Mouse (Mus musculus) frontal cortex, postnatal 14 days (tissue): ENCODE measurements at regions not wholly inside any gene's neighbourhood (a gene's known extent, or its start where the extent isn't known, plus 50 kb on each side); places are given as distances from the start of the nearest gene placed in this dataset.
"Not testable (repeated sequence)": the region's sequence is repeated elsewhere in the genome, so short reads cannot be mapped to it uniquely, and the experiment has no call there.

Experiments
- DNase-seq, 2 experiments: peaks; one replicate each; pipeline ENCODE4 v3.0.0; 2022; ENCODE audit warnings: low spot score in 2 of 2

DNA sequence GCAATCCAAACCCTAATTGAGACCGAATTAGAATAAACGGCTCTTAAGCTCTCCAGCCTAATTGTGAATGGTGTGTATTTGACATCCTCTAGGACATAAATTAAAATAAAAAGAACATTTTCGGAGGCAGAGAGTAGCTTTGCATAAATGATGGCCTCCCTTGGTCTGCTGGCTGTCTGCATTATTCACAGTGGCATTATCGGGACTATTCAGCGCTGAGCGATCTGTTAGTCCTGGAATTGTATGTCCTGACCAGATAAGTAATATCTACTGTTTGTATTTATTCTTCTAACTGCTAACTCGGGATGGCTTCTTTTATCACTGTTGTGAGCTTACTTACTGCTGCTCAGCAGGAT, 299.6 kb downstream of the Chl1 start:
- no peak for DNase-seq

DNA sequence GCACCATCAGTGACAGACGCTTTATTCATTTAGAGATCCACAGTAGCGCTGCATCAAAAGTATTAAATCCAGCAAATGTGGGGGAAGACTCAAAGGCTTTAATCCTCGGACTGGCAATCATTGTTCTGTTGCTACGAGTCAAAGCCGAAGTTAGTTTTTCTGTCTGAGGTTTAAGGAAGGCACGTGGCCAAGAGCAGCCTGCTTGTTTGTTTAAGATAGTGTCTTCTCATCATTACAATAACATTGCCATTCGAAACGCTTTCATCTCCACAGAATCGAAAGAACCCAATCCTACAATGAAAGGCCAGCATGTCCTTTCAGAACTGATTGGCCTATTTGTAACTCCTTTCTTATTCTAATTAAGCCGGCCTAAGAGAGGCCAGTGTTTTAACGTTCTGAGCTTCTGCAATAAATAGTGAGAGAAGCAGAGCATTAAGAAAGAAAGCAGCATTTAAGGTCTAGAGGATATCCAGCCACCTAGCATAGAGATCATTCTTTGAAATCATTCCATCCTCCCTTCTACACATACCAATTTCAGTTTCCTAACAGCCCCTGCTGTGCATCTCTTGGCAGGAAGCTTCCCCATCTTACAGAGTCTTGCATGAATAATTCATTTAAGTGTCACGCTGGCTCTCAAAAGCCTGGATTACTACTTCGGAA, 300.1 kb downstream of the Chl1 start:
- DNase-seq, result no peak

DNA sequence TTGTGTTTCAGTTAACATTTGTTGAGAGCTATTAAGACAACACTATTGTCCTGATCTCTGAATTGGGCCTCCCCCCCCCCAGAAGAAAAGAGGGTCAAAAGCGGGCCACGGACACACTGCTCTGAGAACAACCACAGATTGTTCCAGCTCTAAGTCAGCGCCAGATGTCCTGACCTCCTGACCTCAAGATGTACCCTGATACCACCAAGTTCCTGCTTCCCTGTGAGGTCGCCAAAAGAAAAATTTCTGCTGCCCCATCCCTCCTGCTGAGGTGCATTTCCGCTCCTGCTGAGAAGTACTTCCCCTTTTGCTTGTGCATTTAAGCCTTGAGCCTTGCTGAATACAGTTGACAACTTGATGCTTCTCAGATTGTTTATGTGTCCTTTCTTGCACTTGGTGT, 306.0 kb downstream of the Chl1 start:
- not testable (repeated sequence) for DNase-seq

DNA sequence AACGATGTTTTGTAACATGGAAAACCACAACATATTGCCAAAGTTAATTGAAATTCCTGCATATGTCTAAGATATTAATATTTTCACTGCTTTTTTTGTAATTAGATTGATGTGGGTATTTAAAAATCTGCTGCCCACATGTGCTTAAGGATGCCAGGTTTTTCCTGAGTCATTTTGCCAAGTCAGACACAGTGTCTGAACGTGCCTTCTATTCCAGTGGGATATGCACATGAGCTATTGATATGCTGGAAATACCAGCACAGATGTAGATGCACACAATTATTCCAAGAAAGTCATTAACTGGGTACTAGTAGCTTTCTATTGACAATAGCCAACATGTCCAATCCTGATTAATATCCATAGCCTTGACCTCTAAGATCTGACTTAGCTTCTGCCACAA, 315.7 kb downstream of the Chl1 start:
- DNase-seq, result no peak

DNA sequence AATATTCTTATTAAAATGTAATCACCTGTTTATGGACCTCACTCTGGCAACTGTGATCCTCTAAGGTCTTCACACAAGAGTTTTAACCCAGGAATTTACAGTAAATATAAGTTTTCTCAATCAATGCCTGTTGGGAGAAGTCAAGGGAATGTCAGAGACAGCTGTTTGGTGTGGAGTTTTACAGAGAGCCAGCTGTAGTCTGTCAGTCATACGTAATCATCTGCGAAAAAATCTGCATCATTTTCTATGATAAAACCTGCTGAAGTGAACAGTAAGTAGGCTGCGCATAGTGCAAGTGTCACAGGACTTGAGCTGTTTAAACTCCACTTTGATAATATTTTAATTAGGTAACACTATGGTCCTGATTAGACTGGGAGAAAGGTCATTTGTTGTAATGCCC, 317.2 kb downstream of the Chl1 start:
- no peak for DNase-seq

DNA sequence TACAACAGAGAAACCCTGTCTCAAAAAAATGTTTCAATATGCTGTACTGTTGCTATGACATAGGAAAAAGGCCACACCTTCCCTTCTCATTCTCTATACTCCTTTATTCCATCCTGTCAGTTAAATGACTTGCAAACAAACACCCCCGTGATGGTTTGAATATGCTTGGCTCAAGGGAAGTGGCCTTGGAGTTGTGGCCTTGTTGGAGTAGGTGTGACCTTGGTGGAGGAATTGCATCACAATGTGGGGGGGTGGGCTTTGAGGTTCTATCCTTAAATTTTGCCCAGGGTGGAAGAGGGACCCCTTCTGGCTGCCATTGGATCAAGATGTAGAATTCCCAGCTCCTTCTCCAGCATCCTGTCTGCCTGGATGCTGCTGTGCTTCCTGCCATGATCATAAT, 318.5 kb downstream of the Chl1 start:
- DNase-seq, result no peak

DNA sequence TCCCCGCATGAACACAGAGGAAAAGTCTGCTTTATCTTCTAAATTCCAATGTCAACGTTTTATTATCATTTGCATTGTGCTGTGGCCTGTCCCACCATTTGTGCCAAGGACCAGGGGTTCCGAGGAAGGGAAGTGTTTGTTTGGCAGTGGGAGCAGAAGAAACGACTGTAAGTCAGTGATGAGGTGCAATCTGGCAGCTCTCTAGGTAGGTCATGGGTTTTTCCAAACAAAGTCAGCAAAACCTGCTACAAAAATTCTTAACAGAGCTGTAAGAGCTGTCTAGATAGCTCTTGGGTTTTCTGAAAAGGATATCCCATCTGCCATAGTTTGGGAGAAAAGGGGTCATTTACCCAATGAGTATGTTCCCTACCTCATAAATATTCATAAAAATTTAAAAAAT, 321.9 kb downstream of the Chl1 start:
- DNase-seq, result no peak

DNA sequence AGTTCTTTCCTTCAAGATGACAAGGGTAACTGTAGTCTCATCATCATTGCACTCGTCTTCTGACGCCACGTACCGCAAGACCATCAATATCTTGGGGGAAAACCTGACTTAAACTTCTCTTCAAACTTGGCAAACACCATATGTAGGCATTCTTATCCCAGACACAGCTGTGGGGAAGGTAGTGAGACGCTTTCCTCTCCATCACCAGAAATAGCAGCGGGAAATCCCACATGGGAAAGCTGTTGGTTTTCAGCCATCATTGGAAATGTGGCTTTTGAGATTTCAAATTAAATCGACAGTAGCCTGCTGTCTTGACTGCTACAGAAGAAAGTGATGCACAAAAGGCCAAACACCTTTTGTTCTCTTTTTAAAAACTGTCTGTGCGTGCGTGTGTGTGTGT, 322.4 kb downstream of the Chl1 start:
- DNase-seq, result no peak

DNA sequence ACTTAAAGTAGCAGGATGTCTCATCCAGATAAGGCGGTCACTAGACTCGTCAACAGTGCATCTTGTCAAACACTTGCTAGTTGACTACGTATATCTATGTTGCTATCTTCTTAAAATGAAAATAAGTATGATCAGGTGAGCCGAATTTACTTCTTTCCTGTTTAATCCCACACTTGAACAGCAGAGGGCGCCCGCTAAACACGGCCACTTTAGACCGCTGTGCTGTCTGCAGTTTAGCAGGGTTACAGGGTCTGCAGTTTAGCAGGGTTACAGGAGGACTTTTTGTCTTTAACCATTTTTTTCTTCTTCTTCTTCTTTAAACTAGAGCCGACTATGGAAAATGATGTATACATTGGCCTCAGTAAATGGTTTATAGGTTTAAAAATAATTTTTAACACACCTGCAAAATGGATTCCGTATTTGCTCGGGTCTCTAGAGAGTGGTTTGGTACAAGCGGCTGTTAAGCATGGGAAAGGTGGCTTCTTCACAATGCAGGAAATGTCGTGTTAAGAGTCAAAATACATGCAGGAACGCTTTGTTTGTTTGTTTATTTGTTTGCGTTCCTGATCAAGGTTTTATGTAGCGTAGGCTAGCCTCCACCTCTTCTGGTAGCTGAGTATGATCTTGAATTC, 323.2 kb downstream of the Chl1 start:
- peak; percentile 18 to 70 for DNase-seq

DNA sequence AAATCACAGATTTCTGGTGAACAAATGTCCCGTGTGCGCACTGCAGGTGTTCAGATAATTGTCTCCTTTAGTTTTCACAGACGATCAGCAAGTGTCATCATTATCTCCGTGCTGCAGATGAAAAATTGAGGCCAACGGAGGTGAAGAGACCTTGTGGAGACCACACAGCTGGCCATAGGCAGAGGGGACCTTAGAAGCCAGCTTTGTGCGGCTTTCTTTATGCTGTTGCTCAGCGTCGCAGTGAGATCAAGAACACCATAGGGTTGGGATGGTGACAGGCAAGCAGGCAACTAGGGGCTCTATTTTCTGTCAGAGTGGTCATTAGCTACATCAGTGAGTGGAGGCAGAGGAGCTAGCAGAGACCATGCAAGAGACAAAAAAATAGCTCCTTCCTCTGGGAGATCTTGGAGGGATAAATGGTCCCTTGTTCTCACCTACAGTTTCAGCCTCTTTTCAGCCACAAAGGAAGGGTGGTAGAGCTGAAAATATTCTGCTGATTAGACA, 324.4 kb downstream of the Chl1 start:
- DNase-seq, result no peak

DNA sequence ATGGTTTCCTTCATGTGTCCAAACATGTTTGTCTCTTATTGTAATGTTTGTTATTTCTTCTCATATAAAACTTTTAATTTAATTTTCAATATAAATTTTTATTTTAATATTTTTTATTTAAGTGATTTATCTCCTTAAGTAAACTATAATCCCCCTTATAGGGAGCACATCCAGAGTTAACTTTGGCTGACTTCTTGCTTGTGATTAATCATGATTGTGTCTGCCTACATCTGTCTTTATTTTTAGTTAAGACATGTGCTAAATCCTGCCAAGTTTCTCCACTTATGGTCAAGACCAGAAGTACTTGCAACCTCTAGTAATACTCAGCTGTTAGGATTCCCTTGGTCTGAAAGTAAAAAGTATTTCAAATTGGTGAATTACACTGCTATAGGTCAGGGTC, 349.4 kb downstream of the Chl1 start:
- no peak for DNase-seq

DNA sequence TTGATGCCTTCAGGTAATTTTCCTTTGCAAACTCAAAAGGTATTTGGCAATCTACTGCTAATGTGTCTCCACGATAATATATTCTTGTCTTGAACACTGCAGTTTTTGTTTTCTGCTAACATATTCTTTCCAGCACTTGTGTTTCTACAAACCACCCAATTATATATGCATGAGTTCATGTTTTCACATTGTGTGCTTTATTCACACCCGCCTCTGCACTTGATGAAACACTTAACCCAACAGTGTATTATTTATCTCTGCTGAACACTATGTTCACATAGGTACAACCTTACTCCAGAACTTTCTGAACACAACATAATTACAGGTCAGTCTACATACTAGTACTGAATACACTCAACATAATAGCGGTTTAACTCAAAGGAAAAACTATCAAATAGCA, 383.1 kb downstream of the Chl1 start:
- no peak for DNase-seq

DNA sequence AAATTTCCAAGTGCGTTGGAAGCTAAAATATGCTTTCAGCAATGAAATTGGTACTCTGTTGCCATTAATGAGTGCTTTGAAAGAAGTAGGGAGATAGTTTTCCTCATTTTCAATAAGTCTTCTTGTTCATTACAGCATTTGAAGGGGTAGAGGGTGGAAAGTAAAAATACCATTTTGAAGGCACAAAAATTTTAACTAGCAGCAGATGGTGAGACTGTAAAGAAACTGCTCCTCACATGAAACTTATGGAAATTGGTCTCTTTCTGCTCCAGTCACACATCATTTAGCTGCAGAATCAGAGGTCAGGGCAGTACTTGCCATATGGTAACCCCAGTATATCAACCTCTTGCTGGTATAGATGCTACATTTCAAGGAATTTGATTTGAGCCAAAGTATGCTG, 414.1 kb downstream of the Chl1 start:
- DNase-seq, result no peak

DNA sequence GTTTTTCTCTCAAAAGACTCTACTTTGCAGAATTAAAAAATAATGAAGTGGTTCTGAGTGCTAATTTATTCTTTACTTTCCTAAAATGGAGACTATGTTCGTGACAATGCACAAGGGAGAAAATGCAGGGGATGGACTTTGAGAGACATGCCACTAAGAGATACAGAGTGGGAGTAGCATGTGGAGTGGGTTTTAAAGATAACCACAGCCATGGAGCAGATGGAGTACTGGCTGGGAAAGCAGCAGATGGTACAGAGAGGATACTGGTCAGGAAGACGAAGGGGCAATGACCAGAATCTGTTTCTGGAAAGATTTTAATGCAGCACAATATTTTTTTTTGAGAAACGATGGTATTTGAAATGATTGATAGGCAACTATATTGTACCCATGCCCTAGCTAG, 416.7 kb downstream of the Chl1 start:
- no peak for DNase-seq

DNA sequence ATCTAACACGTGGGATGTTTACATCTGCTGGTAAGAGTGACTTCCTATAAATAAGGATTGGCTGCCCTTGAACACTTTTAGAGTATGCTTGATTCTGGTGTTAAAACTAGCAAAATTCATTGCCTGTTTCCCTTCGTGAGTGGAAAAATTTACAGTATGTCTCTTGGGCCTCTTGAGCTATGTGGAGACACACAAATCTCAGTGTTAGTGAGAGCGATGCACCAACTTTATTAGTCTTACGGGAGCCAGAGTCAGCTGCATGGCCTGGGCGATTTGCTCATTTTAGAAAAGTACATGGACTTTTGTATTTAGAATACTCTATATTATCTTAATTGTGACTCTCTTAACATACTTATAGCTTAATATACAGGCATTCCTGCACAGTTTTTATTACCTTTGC, 430.0 kb downstream of the Chl1 start:
- no peak for DNase-seq

DNA sequence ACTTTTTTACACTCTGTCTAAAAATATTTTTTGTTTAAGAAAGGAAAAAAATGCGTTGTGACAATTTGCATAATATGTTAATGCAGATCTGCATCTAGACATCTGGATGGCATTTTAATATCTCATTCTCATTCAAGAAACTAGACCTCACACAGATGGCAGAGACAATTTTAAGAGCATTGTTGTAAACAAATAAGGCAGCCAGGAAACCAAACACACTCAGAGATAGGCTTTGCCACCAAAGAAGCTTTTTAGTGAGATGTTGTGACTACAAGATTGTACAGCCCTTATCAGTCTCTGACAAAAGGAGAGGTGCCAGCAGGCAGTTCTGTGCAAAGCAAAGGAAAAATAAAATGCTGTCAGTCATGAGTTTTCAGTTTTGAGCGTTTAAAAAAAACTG, 434.0 kb downstream of the Chl1 start:
- DNase-seq, result no peak

DNA sequence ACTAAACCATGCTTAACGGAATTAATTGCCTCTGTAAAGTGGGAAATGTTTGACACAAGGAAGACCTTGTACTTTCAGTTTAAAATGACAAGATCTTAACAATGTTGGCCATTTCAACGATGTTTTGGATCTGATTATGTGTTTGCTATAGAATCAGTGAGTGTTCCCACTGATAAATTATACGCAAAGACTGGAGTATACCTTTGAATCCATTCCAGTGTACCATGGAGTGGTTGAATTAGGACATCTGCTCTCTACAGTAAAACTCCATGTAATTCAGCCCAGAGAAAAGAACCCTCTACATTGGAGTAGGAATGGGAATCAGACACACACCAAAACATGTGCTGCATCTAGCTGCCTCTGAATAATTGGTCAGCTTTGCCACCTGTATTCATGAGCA, 437.1 kb downstream of the Chl1 start:
- DNase-seq, result no peak

DNA sequence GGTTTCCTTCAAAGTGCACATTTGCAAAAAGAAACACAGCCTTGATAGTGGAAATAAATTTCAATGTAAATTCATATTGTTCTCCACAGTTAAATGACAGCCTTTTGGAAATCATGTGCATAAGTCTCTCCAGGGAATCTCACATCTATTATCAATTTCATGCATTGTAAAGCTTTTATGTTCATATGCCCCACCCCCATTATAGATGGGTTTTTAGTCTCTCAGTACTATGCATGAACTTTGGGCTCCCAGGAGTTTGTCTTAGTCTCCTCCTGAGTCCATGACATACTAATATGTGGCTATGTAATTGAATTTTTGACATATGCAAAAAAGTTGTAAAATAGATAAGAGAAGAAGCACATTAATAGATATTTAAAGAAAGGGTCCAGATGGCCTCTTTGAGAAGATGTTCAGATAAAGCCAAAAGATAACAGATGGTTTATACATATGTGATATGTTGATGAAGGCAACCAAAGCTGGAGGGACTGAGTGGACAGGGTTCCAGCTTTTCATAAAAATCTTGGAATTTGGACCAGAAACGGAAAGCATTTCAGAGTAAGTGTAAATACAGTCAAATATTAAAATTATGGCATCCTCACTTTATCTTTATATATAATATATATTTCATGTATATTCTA, 442.9 kb downstream of the Chl1 start:
- DNase-seq, result no peak

DNA sequence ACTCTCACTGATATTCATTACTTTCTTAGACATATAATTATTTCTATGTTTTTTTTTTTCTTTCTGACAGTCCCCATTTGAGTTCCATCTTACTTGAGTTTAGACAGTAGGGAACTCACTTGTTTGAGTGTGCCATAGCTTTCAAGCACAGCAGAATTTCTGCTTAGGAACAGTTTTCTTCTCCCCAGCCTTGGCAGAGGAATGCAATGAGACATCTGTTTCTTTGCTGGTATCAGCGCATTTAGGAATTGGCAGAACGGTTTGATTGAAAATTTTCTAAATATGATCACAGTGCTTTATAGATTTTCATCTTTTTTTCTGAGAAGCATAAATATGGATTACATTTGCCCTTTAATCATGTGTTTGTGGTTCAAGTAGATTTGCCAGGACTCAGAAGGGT, 448.6 kb downstream of the Chl1 start:
- DNase-seq, result peak in 1 of 2 experiments; percentile 6

DNA sequence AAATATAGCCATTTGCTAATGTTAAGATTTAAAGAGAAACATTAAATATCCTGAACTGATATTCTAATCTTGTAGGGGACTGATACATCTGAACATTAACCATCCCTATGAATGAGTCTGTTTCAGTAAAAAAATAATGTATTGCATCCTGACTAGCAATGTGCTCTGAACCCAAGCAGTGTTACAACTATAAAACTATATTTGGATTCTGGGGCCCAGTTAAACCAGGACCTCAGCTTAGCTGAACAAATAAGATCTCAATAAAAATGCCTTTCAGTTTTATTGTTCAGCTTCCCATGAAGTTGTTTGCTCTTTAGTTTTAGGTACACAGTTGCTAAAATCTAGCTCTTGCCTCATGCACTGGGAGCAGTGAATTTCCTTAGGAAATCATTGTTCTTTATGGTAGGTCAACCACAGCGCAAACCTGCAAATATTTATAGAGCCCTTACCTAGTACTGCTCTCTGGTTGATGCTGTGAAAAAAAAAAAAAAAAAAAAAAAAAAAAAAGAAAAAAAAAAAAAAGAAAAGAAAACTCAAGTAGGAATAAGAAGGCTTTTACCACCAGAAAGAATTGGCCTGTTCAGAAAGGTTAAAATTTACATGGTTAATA, 457.5 kb downstream of the Chl1 start:
- no peak for DNase-seq

DNA sequence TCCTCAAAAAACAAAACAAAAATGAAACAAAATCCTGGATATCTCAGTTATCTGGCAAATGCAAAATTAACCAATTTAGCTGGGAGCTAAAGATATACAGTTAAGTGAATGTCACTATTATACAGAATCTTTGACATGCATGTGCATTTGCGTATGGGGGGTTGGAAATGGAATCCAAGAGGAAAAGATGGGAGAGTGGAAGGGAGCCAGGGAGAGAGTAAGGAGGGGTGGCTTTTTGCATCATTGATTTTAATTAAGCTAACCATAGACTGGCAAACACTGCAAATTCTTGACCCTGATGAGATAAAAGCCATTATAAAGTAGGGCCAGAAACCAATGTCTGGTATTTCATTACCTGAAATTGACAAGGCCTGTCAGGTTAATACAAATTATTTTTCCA, 488.8 kb downstream of the Chl1 start:
- DNase-seq, result no peak

DNA sequence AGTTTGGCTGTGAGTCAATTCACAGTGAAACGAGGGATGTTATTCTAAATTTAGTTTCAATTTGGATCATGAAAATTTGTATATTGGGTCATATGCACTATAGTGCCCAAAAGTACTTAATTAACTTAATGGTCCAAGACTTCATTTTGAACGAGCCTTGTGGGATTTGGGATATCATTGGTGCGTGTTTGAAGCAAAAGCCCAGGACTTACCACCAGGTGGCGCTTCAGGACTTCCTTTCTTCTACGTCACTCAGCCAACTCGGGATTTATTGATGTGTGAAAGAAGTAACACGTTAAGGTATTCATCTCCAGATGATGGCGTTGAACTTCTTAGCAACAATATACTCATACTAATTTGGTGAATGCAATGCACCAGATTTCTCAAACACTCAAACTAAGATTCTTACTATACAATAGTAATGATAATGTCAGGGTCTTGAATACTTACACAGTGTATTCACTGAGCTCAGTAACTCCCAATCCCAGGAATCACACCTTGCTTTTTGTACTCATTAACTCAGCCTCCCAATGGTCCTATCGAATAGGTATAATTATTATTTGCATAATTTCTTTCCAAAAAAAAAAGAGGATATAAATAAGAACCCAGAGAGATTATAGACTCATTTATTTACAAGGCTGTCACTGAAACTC, 464.0 kb upstream of the Cntn6 start:
- peak; percentile 61 to 83 for DNase-seq
